Comparison of ENCODE assay signal across 9 mouse cellular contexts in the genomic region with DNA sequence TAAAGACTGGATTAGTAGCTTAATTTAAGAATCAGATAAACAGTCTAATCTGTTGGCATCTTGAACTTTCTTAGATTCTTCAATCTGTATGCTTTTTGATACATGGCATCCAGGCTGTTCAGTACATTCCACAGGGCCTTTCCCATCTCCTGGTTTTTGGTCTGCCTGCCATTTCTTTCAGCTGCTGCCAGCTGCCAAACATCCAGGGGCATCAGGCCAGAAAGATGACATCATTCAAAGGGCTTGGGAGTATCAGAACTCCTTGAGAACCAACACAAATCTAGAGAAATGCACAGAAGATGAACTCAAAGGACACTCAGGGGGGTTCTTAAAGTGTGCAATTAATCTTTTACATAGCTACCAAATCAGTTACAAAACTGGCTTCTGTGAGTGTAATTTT. TPM values are rescaled to one million over a fixed set of nuclear protein-coding genes. Genes with fewer than 3 reads are reported as not detected.
DNase-seq lines count a peak whose midpoint lies in the region.
"Had no signal": no experiment of that assay in that cellular context is flagged by ENCODE, and none has a peak within 500 bp of the region (broad histone marks: within the 10 kb centered on the region; RNA-seq: fewer than 3 reads in every experiment).

No protein-coding gene starts in this region.

- peak; percentile 47 to 76 for DNase-seq in adrenal gland, adult (ENCODE audit: inconsistent age in 2 of 2, low spot score in 1 of 2)
- DNase-seq in adrenal gland, postnatal 4 days (ENCODE audit: low spot score in 2 of 2), result no peak
- DNase-seq in kidney, postnatal 14 days, result peak; percentile 27
- DNase-seq in kidney, adult 18-20 months, result no peak
- DNase-seq in retina, postnatal 1 day, result peak; percentile 53
- DNase-seq in retina, embryonic 14.5 days (ENCODE audit: low spot score), result no peak
- DNase-seq in lung, postnatal 4 days, result peak; percentile 78
- DNase-seq in thymus, postnatal 4 days, result no peak
- DNase-seq: cerebellum, postnatal 25 days had no signal

RNA-seq across cellular contexts. Expression of gene Prokr1, which starts 9.3 kb away (rescaled TPM):
- 1 to 10 TPM; 1.7 to 1.9 TPM for total RNA-seq in adrenal gland, postnatal 4 days (2021)

Comparison
In these comparisons a context has a peak if more than half of its experiments do, and no peak if none do; other contexts are left out.
1. DNase-seq: peak in adrenal gland, adult (2 of 2), kidney, postnatal 14 days (single experiment), retina, postnatal 1 day (single experiment) and lung, postnatal 4 days (2 of 2); none in adrenal gland, postnatal 4 days (0 of 2), kidney, adult 18-20 months (single experiment), retina, embryonic 14.5 days (single experiment) and thymus, postnatal 4 days (single experiment).